Mouse (Mus musculus) forebrain, embryonic 10.5 days (tissue): ENCODE results near the gene Ddx6. TPM values are rescaled to one million over a fixed set of nuclear protein-coding genes. Genes with fewer than 3 reads are reported as not detected.

Experiments
- DNase-seq: peaks from one replicate; pipeline ENCODE4 v3.0.0-alpha.2; 2017; ENCODE audit warnings: low spot score; ENCODE audit errors: extremely low spot score
- H3K27ac ChIP-seq: fragments of 300-500 bp; sonication (generic); 2 replicates; pipeline ENCODE4 v1.5.1; 2016; ENCODE audit warnings: mild to moderate bottlenecking
- H3K27me3 ChIP-seq: fragments of 300-500 bp; sonication (generic); 2 replicates; pipeline ENCODE4 v1.6.1; 2016; ENCODE audit warnings: mild to moderate bottlenecking; ENCODE audit not compliant: poor library complexity, severe bottlenecking
- H3K36me3 ChIP-seq: fragments of 300-500 bp; sonication (generic); replicated peaks from 2 replicates; pipeline ENCODE4 v1.6.1; 2016; ENCODE audit warnings: mild to moderate bottlenecking, moderate library complexity
- H3K4me1 ChIP-seq: fragments of 300-500 bp; sonication (generic); 2 replicates; pipeline ENCODE4 v1.6.1; 2016
- H3K4me3 ChIP-seq: fragments of 300-500 bp; sonication (generic); 2 replicates; pipeline ENCODE4 v1.5.1; 2016; ENCODE audit warnings: mild to moderate bottlenecking, moderate library complexity
- H3K9me3 ChIP-seq: fragments of 300-500 bp; sonication (generic); 2 replicates; pipeline ENCODE4 v1.6.1; 2016; ENCODE audit warnings: mild to moderate bottlenecking, moderate library complexity
- WGBS: fragments of 180-500 bp; shearing (Covaris S2); methylation state at CpG from one replicate; pipeline ENCODE4 v1.1.7; 2016; 5-methylcytosine and 5-hydroxymethylcytosine counted together
- polyA plus RNA-seq: library from polyadenylated mRNA; unstranded; fragments of >200 nt; fragmentation: Nextera tagmentation; extraction: Ambion mirVana; gene quantifications from 2 replicates; pipeline ENCODE4 v1.2.1, GENCODE M21; 2016

Ddx6 gene
- polyA plus RNA-seq, 1 experiment from 2014 or later, result 21.0 TPM

- 83% methylated on average over 7 of the region's 7 CpGs for WGBS
- peak; percentile 11 for DNase-seq
- Histone ChIP-seq H3K9me3 (no peaks in the 10 kb centered on the region), H3K4me1 (no peaks in the 10 kb centered on the region; the same call in 1 of the 2 replicates), H3K36me3 (no peaks in the 10 kb centered on the region), H3K4me3 (no peak overlapping the region), H3K27ac (no peak overlapping the region), H3K27me3 (no peaks in the 10 kb centered on the region)
Measured at GRCm38 (mm10) chr9:44648881-44649281, 44.2 kb downstream of the Ddx6 start.

DNA sequence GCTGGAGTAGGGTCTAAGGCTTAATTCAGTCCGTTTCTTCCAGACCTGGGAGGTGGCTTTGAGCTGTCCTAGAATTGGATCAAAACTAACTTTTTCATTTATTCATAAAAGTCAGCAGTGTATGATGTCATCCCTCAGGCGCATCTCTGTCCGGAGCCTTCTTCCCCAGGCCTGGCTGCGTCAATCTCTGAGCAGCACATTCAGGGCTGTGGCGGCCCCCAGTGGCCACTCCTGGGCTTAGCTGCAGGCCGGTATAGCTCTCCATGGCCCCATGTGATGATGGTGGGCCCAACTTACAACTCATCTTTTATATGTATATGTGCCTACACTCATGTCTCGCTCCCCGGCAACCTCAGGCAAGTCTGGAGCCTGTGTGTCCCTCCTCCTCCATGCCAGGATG is 47.3 kb downstream of the Ddx6 start:
- Histone ChIP-seq H3K9me3 (no peaks in the 10 kb centered on the region), H3K27me3 (no peaks in the 10 kb centered on the region), H3K4me3 (no peak overlapping the region), H3K27ac (no peak overlapping the region), H3K4me1 (peaks cover 6% of the 10 kb centered on the region), H3K36me3 (no peaks in the 10 kb centered on the region)
- DNase-seq, result peak; percentile 56
- 11% methylated on average over 8 of the region's 8 CpGs for WGBS

GRCm38 (mm10) chr9:44653896-44654295 is 49.2 kb downstream of the Ddx6 start:
- peaks cover 6% of the 10 kb centered on the region for H3K4me1 ChIP-seq
- no peak overlapping the region for H3K27ac ChIP-seq
- H3K27me3 ChIP-seq, result no peaks in the 10 kb centered on the region
- no peaks in the 10 kb centered on the region for H3K36me3 ChIP-seq
- H3K4me3 ChIP-seq, result no peak overlapping the region
- H3K9me3 ChIP-seq, result no peaks in the 10 kb centered on the region
- 73% methylated on average over 4 of the region's 4 CpGs for WGBS
- DNase-seq, result no peak

DNA sequence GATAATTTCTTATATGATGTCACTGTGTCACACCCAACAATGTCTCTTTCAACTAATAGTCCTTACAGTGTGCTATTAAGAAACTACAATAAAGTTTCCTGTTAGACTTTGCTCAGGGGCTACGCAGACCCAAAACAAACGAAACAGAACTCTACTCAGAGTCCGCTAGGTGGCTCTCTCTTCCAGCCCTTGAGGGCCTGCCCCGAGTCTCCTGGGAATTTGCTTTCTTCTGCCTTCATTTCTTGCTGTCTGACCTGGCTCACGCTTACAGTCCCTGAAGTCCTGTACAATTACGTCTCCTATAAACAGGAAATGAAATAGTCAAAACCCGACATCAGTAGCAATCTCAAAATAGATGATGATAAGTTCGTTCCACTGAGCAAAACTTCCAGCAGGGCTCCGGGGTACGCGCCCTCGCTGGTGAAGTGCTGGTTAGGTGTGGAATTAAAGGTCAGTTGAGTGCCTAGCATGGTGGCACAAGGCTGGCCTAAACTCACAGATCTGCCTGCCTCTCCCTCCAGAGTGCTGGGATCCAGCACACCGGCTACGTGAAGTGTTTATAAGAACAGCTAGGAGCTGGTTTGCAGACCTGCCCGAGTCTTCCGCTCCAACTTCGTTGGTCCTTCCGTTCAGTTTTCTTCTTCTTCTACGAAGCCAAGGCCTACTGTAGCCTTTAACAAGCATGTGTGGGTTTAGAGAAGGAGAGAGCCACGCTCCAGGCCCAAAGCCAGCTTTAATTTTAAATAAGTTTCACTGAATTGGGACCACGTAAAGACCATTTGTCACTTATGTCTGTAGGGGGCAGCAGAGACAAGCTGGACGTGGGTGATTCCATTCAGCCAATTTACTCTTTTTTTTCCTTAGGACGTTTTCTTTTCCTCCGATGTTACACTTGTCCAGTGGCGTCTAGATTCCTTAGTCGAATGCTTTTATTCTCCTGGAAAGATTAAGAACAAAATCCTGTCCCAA is 50.7 kb downstream of the Ddx6 start:
- peak overlapping the region; percentile 32 for H3K4me3 ChIP-seq
- H3K4me1 ChIP-seq, result peaks cover 6% of the 10 kb centered on the region
- no peaks in the 10 kb centered on the region for H3K9me3 ChIP-seq
- no peaks in the 10 kb centered on the region for H3K36me3 ChIP-seq
- WGBS, result 31% methylated on average over 26 of the region's 26 CpGs
- no peak overlapping the region for H3K27ac ChIP-seq
- peak; percentile 54 for DNase-seq
- no peaks in the 10 kb centered on the region for H3K27me3 ChIP-seq

GRCm38 (mm10) chr9:44663706-44664105 is 59.0 kb downstream of the Ddx6 start:
- H3K4me1 ChIP-seq, result no peaks in the 10 kb centered on the region
- H3K27ac ChIP-seq, result no peak overlapping the region
- no peak for DNase-seq
- no peak overlapping the region for H3K4me3 ChIP-seq
- H3K36me3 ChIP-seq, result no peaks in the 10 kb centered on the region
- no peaks in the 10 kb centered on the region for H3K27me3 ChIP-seq
- H3K9me3 ChIP-seq, result no peaks in the 10 kb centered on the region
- WGBS, result 95% methylated on average over 6 of the region's 6 CpGs

GRCm38 (mm10) chr9:44671416-44671815 is 66.7 kb downstream of the Ddx6 start:
- no peaks in the 10 kb centered on the region for H3K27me3 ChIP-seq
- H3K9me3 ChIP-seq, result no peaks in the 10 kb centered on the region
- H3K27ac ChIP-seq, result no peak overlapping the region
- H3K4me1 ChIP-seq, result no peaks in the 10 kb centered on the region
- 92% methylated on average over 5 of the region's 5 CpGs for WGBS
- H3K4me3 ChIP-seq, result no peak overlapping the region
- no peaks in the 10 kb centered on the region for H3K36me3 ChIP-seq
- DNase-seq, result no peak

GRCm38 (mm10) chr9:44672291-44672865 is 67.7 kb downstream of the Ddx6 start:
- WGBS, result 72% methylated on average over 2 of the region's 2 CpGs
- no peak overlapping the region for H3K27ac ChIP-seq
- no peak overlapping the region for H3K4me3 ChIP-seq
- no peaks in the 10 kb centered on the region for H3K36me3 ChIP-seq
- no peaks in the 10 kb centered on the region for H3K9me3 ChIP-seq
- no peaks in the 10 kb centered on the region for H3K4me1 ChIP-seq
- H3K27me3 ChIP-seq, result no peaks in the 10 kb centered on the region
- no peak for DNase-seq

DNA sequence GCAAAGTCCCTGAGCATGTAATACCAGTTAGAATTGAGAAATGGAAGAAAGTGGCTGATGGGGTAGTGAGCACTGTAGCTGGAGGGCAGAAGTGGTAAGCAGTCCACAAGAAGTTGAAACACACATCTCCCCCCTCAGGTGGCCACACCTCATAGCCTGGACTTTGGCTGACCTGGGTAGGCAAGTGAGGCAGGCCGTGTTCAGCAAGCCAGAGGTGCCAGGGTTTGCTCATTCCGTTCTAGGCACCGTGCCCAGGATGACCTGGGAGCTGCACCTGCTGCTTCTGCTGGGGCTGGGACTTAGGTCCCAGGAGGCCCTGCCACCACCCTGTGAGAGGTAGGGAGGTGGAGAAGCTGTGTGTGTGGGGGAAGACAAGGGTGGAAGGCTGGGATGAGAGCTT is 68.3 kb downstream of the Ddx6 start, which contains the start of gene Treh:
Gene Treh (plus strand): TSS at position 229 of the 400 bp plus-strand sequence.
- H3K36me3 ChIP-seq, result no peaks in the 10 kb centered on the region
- no peaks in the 10 kb centered on the region for H3K9me3 ChIP-seq
- 85% methylated on average over 3 of the region's 3 CpGs for WGBS
- H3K27me3 ChIP-seq, result no peaks in the 10 kb centered on the region
- H3K4me3 ChIP-seq, result no peak within 1 kb of the TSS
- H3K27ac ChIP-seq, result no peak within 1 kb of the TSS
- no peaks in the 10 kb centered on the region for H3K4me1 ChIP-seq
- DNase-seq, result no peak

DNA sequence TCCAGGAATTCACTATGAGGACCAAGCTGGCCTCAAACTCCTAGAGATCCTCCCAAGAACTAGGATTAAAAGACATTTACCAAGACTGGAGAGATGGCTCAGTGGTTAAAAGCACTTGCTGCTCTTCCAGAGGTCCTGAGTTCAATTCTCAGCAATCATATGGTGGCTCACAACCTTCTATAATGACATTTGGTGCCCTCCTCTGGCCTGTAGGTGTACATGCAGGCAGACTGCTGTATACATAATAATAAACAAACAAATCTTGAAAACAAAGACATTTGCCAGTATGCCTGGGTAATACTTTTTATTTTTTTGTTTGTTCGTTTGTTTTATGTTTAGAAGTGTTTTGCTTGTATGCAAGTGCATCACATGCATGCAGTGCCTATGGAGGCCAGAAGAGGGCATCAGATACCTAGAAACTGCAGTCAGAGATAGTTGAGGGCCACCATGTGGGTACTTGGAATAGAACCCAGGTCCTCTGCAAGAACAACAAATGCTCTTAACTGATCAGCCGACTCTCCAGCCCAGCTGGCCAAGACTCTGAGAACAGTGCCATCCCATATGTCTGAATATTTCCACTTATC is 73.7 kb downstream of the Ddx6 start:
- no peak for DNase-seq
- H3K27me3 ChIP-seq, result no peaks in the 10 kb centered on the region
- 88% methylated on average over 2 of the region's 2 CpGs for WGBS
- H3K36me3 ChIP-seq, result no peaks in the 10 kb centered on the region
- no peaks in the 10 kb centered on the region for H3K4me1 ChIP-seq
- H3K4me3 ChIP-seq, result no peak overlapping the region
- no peak overlapping the region for H3K27ac ChIP-seq
- no peaks in the 10 kb centered on the region; the same call in 1 of the 2 replicates for H3K9me3 ChIP-seq

- H3K27me3 ChIP-seq, result no peaks in the 10 kb centered on the region
- WGBS, result 82% methylated on average over 5 of the region's 5 CpGs
- no peak for DNase-seq
Measured at GRCm38 (mm10) chr9:44679565-44679964, 74.9 kb downstream of the Ddx6 start.

GRCm38 (mm10) chr9:44683046-44683445 is 78.4 kb downstream of the Ddx6 start:
- no peak overlapping the region for H3K27ac ChIP-seq
- H3K36me3 ChIP-seq, result peaks cover 18% of the 10 kb centered on the region
- H3K4me1 ChIP-seq, result peaks cover 28% of the 10 kb centered on the region
- WGBS, result 90% methylated on average over 8 of the region's 8 CpGs
- no peaks in the 10 kb centered on the region for H3K27me3 ChIP-seq
- H3K9me3 ChIP-seq, result no peaks in the 10 kb centered on the region; the same call in 1 of the 2 replicates
- no peak for DNase-seq
- H3K4me3 ChIP-seq, result no peak overlapping the region

More at GRCm38 (mm10) chr9:44679565-44679964, 74.9 kb downstream of the Ddx6 start:
- Histone ChIP-seq H3K9me3 (no peaks in the 10 kb centered on the region; the same call in 1 of the 2 replicates), H3K4me1 (no peaks in the 10 kb centered on the region), H3K4me3 (no peak overlapping the region), H3K27ac (no peak overlapping the region), H3K36me3 (no peaks in the 10 kb centered on the region)

- Histone ChIP-seq H3K27me3 (no peaks in the 10 kb centered on the region), H3K36me3 (peaks cover 42% of the 10 kb centered on the region), H3K4me1 (peaks cover 34% of the 10 kb centered on the region), H3K4me3 (no peak overlapping the region), H3K9me3 (no peaks in the 10 kb centered on the region), H3K27ac (peak overlapping the region; percentile 31)
- WGBS, result 45% methylated on average over 14 of the region's 14 CpGs
- DNase-seq, result peak; percentile 77
Measured at GRCm38 (mm10) chr9:44685346-44686330, 80.9 kb downstream of the Ddx6 start.
